9 mouse cellular contexts compared by ENCODE assay signal in genomic region chr11:82763261-82763660, GRCm38 (mm10). TPM values are rescaled to one million over a fixed set of nuclear protein-coding genes. Genes with fewer than 3 reads are reported as not detected.
A peak's percentile ranks its signal among the peaks of the same experiment; 100 is the strongest.
DNase-seq lines count a peak whose midpoint lies in the region; ATAC-seq and TF ChIP-seq lines count a peak whose summit lies in the region.
"Had no signal": no experiment of that assay in that cellular context is flagged by ENCODE, and none has a peak within 500 bp of the region (broad histone marks: within the 10 kb centered on the region; RNA-seq: fewer than 3 reads in every experiment).

No protein-coding gene starts in this region.

- H3K36me3 ChIP-seq in hindbrain, embryonic 13.5 days = no peaks in the 10 kb centered on the region
- H3K36me3 ChIP-seq in midbrain, embryonic 15.5 days (replicated peaks) = no peaks in the 10 kb centered on the region

- H3K27me3 ChIP-seq in hindbrain, embryonic 13.5 days = 0 out of 2 replicates have a peak, but pooled peaks cover 2% of the 10 kb centered on the region
- peaks cover 3% of the 10 kb centered on the region; the same call in 1 of the 2 replicates for H3K27me3 ChIP-seq in midbrain, embryonic 15.5 days (replicated peaks)

- DNase-seq in layer of hippocampus, adult 2 months (ENCODE audit: low spot score in 2 of 2) = no peak
- DNase-seq in layer of hippocampus, adult 8-10 months (ENCODE audit: low spot score in 2 of 2) = no peak
- no peak for DNase-seq in urinary bladder, postnatal 10 days (ENCODE audit: low spot score)
- DNase-seq in embryo, embryonic 10 days (ENCODE audit: low spot score) = no peak
- no peak for DNase-seq in layer of hippocampus, adult 9-10 months (ENCODE audit: low spot score)

- no peak for TF ChIP-seq POLR2A in bone marrow, adult 2 months (IDR thresholded peaks at IDR 0.05; ENCODE audit: borderline replicate concordance, control insufficient read depth, low read depth, low read length)

- H3K9ac ChIP-seq in hindbrain, embryonic 13.5 days = peak overlapping the region; percentile 93
- H3K9ac ChIP-seq in midbrain, embryonic 15.5 days = peak overlapping the region; percentile 95

- peaks cover 1% of the 10 kb centered on the region; the same call in 1 of the 2 replicates for H3K4me1 ChIP-seq in bone marrow, adult 2 months (ENCODE audit: control insufficient read depth, insufficient read depth, low read length)
- H3K4me1 ChIP-seq in hindbrain, embryonic 13.5 days (replicated peaks) = peaks cover 27% of the 10 kb centered on the region
- H3K4me1 ChIP-seq in midbrain, embryonic 15.5 days = peaks cover 26% of the 10 kb centered on the region

- no peak for ATAC-seq in hindbrain, embryonic 13.5 days (ENCODE audit: low FRiP score)
- no peak for ATAC-seq in midbrain, embryonic 15.5 days (replicated peaks)

- H3K9me3 ChIP-seq in hindbrain, embryonic 13.5 days = 0 out of 2 replicates have a peak, but pooled peaks cover 6% of the 10 kb centered on the region
- no peaks in the 10 kb centered on the region for H3K9me3 ChIP-seq in midbrain, embryonic 15.5 days

- H3K4me2 ChIP-seq in hindbrain, embryonic 13.5 days = peak overlapping the region; percentile 97
- peak overlapping the region; percentile 95 for H3K4me2 ChIP-seq in midbrain, embryonic 15.5 days

- H3K4me3 ChIP-seq in layer of hippocampus, adult 2 months = peak overlapping the region; percentile 98
- H3K4me3 ChIP-seq in bone marrow, adult 2 months (replicated peaks; ENCODE audit: control insufficient read depth, low read depth, low read length) = peak overlapping the region; percentile 27
- H3K4me3 ChIP-seq in hindbrain, embryonic 13.5 days = peak overlapping the region; percentile 96
- H3K4me3 ChIP-seq in midbrain, embryonic 15.5 days = peak overlapping the region; percentile 99

- no peak for TF ChIP-seq CTCF in layer of hippocampus, adult 2 months (conservative IDR thresholded peaks at IDR 0.05)
- no peak for TF ChIP-seq CTCF in bone marrow, adult 2 months (IDR thresholded peaks at IDR 0.05; ENCODE audit: control insufficient read depth, insufficient read depth, low read length)

- H3K27ac ChIP-seq in layer of hippocampus, adult 2 months = peak overlapping the region; percentile 93
- no peak overlapping the region for H3K27ac ChIP-seq in bone marrow, adult 2 months (ENCODE audit: control insufficient read depth, insufficient read depth, low read depth, low read length, poor library complexity)
- H3K27ac ChIP-seq in hindbrain, embryonic 13.5 days = peak overlapping the region; percentile 93
- H3K27ac ChIP-seq in midbrain, embryonic 15.5 days = peak overlapping the region; percentile 94

- WGBS in bone marrow, adult 2 months = 7% methylated on average over 4 of the region's 4 CpGs
- 12% methylated on average over 4 of the region's 4 CpGs for WGBS in hindbrain, embryonic 13.5 days
- WGBS in midbrain, embryonic 15.5 days = 9% methylated on average over 4 of the region's 4 CpGs

RNA-seq across cellular contexts. Expression of gene Cct6b, which starts 0.9 kb away (rescaled TPM):
- total RNA-seq in layer of hippocampus, adult 2 months (2021) = under 1 TPM; 0.18 to 0.44 TPM
- under 1 TPM; 0.26 to 0.48 (median 0.39) TPM for total RNA-seq in layer of hippocampus, adult 8-10 months (2022)
- not detected in 2 replicates for polyA plus RNA-seq in bone marrow, adult 2 months (2011; ENCODE audit: insufficient read depth, insufficient read length, low replicate concordance, missing spikeins)
- 0.32 and 0.35 TPM in 2 replicates for polyA plus RNA-seq in hindbrain, embryonic 13.5 days (2015; fragmentation: Nextera tagmentation; extraction: Ambion mirVana)
- 0.11 and 0.56 TPM in 2 replicates for polyA plus RNA-seq in midbrain, embryonic 15.5 days (2015; fragmentation: Nextera tagmentation; extraction: Ambion mirVana)
- total RNA-seq: neutrophil, adult 5-6 weeks had no signal

RNA-seq across cellular contexts. Expression of gene Zfp830, which starts 0.9 kb away (rescaled TPM):
- 10 to 100 TPM; 14.8 to 16.9 TPM for total RNA-seq in layer of hippocampus, adult 2 months (2021)
- 10 to 100 TPM; 11.3 to 15.8 (median 14.8) TPM for total RNA-seq in layer of hippocampus, adult 8-10 months (2022)
- 22.2 and 26.4 TPM in 2 replicates for polyA plus RNA-seq in bone marrow, adult 2 months (2011; ENCODE audit: insufficient read depth, insufficient read length, low replicate concordance, missing spikeins)
- 29.6 and 31.0 TPM in 2 replicates for polyA plus RNA-seq in hindbrain, embryonic 13.5 days (2015; fragmentation: Nextera tagmentation; extraction: Ambion mirVana)
- polyA plus RNA-seq in midbrain, embryonic 15.5 days (2015; fragmentation: Nextera tagmentation; extraction: Ambion mirVana) = 28.3 and 31.9 TPM in 2 replicates

RNA-seq across cellular contexts. Expression of gene Lig3, which starts 17.6 kb away (rescaled TPM):
- 10 to 100 TPM; 25.3 to 25.7 TPM for total RNA-seq in layer of hippocampus, adult 2 months (2021)
- total RNA-seq in layer of hippocampus, adult 8-10 months (2022) = 10 to 100 TPM; 23.9 to 31.5 (median 26.7) TPM
- 6.4 and 17.6 TPM in 2 replicates for polyA plus RNA-seq in bone marrow, adult 2 months (2011; ENCODE audit: insufficient read depth, insufficient read length, low replicate concordance, missing spikeins)
- polyA plus RNA-seq in hindbrain, embryonic 13.5 days (2015; fragmentation: Nextera tagmentation; extraction: Ambion mirVana) = 27.0 and 29.9 TPM in 2 replicates
- 27.4 and 29.1 TPM in 2 replicates for polyA plus RNA-seq in midbrain, embryonic 15.5 days (2015; fragmentation: Nextera tagmentation; extraction: Ambion mirVana)

Comparison
In these comparisons a context has a peak if more than half of its experiments do, and no peak if none do; other contexts are left out.
1. H3K4me3 ChIP-seq: peak in every context shown above with its lines; median percentile 99 in midbrain, embryonic 15.5 days; 98 in layer of hippocampus, adult 2 months; 96 in hindbrain, embryonic 13.5 days; 27 in bone marrow, adult 2 months.